Mouse (Mus musculus) stomach, postnatal 0 days (tissue): ENCODE measurements around the gene Tmem132d. TPM values are rescaled to one million over a fixed set of nuclear protein-coding genes. Genes with fewer than 3 reads are reported as not detected.
A peak's percentile ranks its signal among the peaks of the same experiment; 100 is the strongest.

ENCODE experiments used
- ATAC-seq: fragments of 200-750 bp; cut with Nextera tagmentation; 2 replicates; pipeline ENCODE4 v1.8.0; 2017; ENCODE audit not compliant: low FRiP score, low TSS enrichment
- DNase-seq: peaks from one replicate; pipeline ENCODE4 v3.0.0-alpha.2; 2016; ENCODE audit warnings: low spot score
- H3K27ac ChIP-seq: fragments of 300-500 bp; sonication (generic); replicated peaks from 2 replicates; pipeline ENCODE4 v1.5.1; 2014; ENCODE audit warnings: mild to moderate bottlenecking, control low read depth
- H3K27me3 ChIP-seq: fragments of 300-500 bp; sonication (generic); 2 replicates; pipeline ENCODE4 v1.6.1; 2014; ENCODE audit warnings: low read length; ENCODE audit not compliant: control insufficient read depth, insufficient read depth
- H3K36me3 ChIP-seq: fragments of 300-500 bp; sonication (generic); 2 replicates; pipeline ENCODE4 v1.6.1; 2014; ENCODE audit warnings: low read length, mixed read lengths; ENCODE audit not compliant: control insufficient read depth, insufficient read depth
- H3K4me1 ChIP-seq: fragments of 300-500 bp; sonication (generic); replicated peaks from 2 replicates; pipeline ENCODE4 v1.6.1; 2014; ENCODE audit warnings: antibody characterized with exemption; ENCODE audit not compliant: control insufficient read depth, insufficient read depth
- H3K4me2 ChIP-seq: fragments of 300-500 bp; sonication (generic); replicated peaks from 2 replicates; pipeline ENCODE4 v1.6.1; 2014; ENCODE audit warnings: low read depth, mild to moderate bottlenecking, control low read depth, moderate library complexity
- H3K4me3 ChIP-seq: fragments of 300-500 bp; sonication (generic); 2 replicates; pipeline ENCODE4 v1.5.1; 2014; ENCODE audit warnings: low read depth, low read length, control low read depth
- H3K9ac ChIP-seq: fragments of 300-500 bp; sonication (generic); 2 replicates; pipeline ENCODE4 v1.6.1; 2014; ENCODE audit warnings: mild to moderate bottlenecking, low read length, control low read depth, mixed read lengths
- H3K9me3 ChIP-seq: fragments of 300-500 bp; sonication (generic); 2 replicates; pipeline ENCODE4 v1.6.1; 2016; ENCODE audit warnings: low read length; ENCODE audit not compliant: control insufficient read depth
- CTCF ChIP-seq: IDR thresholded peaks from 2 replicates; pipeline ENCODE4 v1.5.1; 2016; ENCODE audit warnings: antibody characterized with exemption, low read depth, mild to moderate bottlenecking, moderate library complexity
- EP300 ChIP-seq: optimal IDR thresholded peaks from 2 replicates; pipeline ENCODE3; 2016; ENCODE audit warnings: antibody characterized with exemption
- WGBS: fragments of 180-500 bp; shearing (Covaris S2); extraction: QIAGEN DNeasy Blood & Tissue Kit; methylation state at CpG from one replicate; pipeline ENCODE4 v1.1.7; 2014; 5-methylcytosine and 5-hydroxymethylcytosine counted together
- polyA plus RNA-seq: library from polyadenylated mRNA; unstranded; fragments of >200 nt; fragmentation: Nextera tagmentation; extraction: Ambion mirVana; gene quantifications from 2 replicates; pipeline ENCODE4 v1.2.1, GENCODE M21; 2015

Tmem132d gene
- polyA plus RNA-seq, 1 experiment from 2014 or later, result 0.16 TPM

DNA sequence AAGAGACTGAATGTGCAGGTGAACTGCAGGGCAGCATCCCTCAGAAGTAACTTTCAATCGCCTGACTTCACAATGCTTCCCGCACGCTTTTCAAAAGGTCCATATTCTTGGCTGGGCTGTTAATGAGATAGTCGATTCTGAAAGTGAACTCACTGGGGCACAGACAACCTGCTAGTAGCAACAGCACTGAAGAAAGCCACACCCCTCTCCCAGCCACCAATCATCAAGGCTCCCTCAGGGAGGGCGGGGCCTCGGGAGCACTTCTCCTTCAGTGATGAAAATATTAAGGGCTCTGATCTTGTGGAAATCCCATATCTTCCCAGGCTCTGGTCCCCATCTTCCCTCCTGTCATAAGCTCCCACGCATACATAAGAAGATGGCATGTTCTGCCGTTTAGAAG lies 27.8 kb downstream of the Tmem132d start:
- H3K4me1 ChIP-seq, result no peaks in the 10 kb centered on the region
- no peak overlapping the region for H3K4me2 ChIP-seq
- no peaks in the 10 kb centered on the region for H3K27me3 ChIP-seq
- H3K9ac ChIP-seq, result no peak overlapping the region
- H3K27ac ChIP-seq, result no peak overlapping the region
- H3K36me3 ChIP-seq, result no peaks in the 10 kb centered on the region
- ATAC-seq (no peak), DNase-seq (no peak)
- no peaks in the 10 kb centered on the region for H3K9me3 ChIP-seq
- TF ChIP-seq CTCF (no peak), EP300 (no peak)
- no peak overlapping the region for H3K4me3 ChIP-seq
- 87% methylated on average over 8 of the region's 8 CpGs for WGBS

DNA sequence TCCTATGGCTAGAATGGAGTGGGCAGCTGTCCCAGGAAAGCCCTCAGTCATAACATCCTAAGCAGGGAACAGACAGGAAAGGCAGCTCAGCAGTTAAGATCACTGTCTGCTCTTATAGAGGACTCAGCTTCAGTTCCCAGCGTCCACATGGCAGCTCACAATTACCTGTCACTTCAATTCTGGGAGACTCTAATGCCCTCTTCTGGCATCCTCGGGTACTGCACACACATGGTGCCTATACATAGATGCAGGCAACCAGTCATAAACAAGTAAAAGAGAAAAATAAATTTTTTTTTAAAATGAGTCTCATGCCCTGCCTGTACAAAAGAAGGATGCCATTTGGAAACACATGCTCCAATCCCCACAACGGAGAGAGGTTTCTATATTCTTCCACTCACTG lies 28.7 kb downstream of the Tmem132d start:
- WGBS, result 88% methylated on average over 3 of the region's 3 CpGs
- no peaks in the 10 kb centered on the region for H3K9me3 ChIP-seq
- no peak overlapping the region for H3K4me2 ChIP-seq
- DNase-seq (no peak), ATAC-seq (no peak)
- H3K27ac ChIP-seq, result no peak overlapping the region
- H3K9ac ChIP-seq, result no peak overlapping the region
- TF ChIP-seq CTCF, result no peak
- no peak for TF ChIP-seq EP300
- no peaks in the 10 kb centered on the region for H3K27me3 ChIP-seq
- no peaks in the 10 kb centered on the region for H3K36me3 ChIP-seq
- no peak overlapping the region for H3K4me3 ChIP-seq
- no peaks in the 10 kb centered on the region for H3K4me1 ChIP-seq

DNA sequence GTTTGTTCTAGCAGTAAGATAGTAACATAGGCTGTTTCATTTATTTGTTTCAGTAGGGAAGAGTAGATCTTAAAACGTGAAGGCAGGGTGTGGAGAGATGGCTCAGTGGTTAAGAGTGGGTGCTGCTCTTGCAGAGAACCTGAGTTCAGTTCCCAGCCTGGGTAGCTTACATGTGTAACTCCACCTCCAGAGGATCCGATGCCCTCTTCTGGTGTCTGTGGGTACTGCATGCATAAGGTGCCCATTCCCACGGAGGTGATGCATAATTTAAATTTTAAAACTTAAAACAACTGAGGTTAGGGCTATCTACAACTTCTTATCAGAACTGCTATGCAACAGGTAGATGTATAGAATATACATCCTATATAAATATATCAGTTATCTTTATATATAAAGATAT lies 40.5 kb downstream of the Tmem132d start:
- no peaks in the 10 kb centered on the region for H3K9me3 ChIP-seq
- ATAC-seq (no peak), DNase-seq (no peak)
- no peak overlapping the region for H3K4me3 ChIP-seq
- no peak overlapping the region for H3K9ac ChIP-seq
- no peaks in the 10 kb centered on the region for H3K27me3 ChIP-seq
- no peak overlapping the region for H3K4me2 ChIP-seq
- TF ChIP-seq EP300 (no peak), CTCF (peak; percentile 10; the same call in 1 of the 2 replicates)
- H3K4me1 ChIP-seq, result no peaks in the 10 kb centered on the region
- no peak overlapping the region for H3K27ac ChIP-seq
- 81% methylated on average over 3 of the region's 3 CpGs for WGBS
- H3K36me3 ChIP-seq, result no peaks in the 10 kb centered on the region

- H3K27me3 ChIP-seq, result no peaks in the 10 kb centered on the region
- H3K4me2 ChIP-seq, result no peak overlapping the region
- ATAC-seq (no peak), DNase-seq (no peak)
- H3K4me3 ChIP-seq, result no peak overlapping the region
- H3K4me1 ChIP-seq, result no peaks in the 10 kb centered on the region
- no peak overlapping the region for H3K27ac ChIP-seq
- no peak overlapping the region for H3K9ac ChIP-seq
- TF ChIP-seq EP300 (no peak), CTCF (peak; percentile 35)
- no peaks in the 10 kb centered on the region for H3K36me3 ChIP-seq
- H3K9me3 ChIP-seq, result no peaks in the 10 kb centered on the region
- WGBS, result 50% methylated on average over 4 of the region's 4 CpGs
These were observed 43.2 kb downstream of the Tmem132d start for GRCm38 (mm10) chr5:128389665-128390064.

DNA sequence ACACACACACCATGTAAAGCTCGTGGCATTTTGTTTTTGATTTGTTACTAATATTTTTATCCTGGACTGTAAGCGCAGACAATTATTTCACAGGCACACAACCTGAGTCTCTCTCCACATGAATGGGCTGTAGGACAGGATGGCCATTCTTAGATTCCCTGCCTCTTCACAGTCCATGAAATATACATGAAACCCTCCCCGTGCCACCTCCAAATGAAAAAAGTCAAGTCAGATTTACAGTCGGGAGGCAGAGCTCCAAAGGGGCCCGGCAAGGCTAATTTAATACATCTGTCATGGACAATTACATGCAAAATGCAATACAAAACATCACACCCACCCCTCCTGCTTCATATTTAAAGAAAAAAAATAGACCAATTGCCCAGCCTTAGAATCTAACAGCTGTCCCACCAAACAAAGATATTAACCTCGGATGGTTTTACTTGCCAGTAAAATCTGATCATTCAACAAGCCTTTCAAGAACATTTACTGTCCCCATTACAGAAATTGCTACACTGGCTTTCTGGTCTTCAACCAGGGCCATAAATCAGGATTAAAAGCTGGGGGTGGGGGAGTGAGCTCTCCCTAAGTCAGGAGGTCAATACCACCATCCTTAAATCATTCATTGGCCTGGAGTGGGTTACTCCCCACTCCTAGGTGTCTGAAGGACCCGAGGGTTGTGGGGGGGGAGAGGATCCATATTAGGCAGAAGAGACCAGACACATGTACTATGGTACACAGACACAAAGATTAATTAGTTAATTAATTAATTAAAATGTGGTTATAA lies 44.3 kb downstream of the Tmem132d start:
- Histone ChIP-seq H3K9me3 (no peaks in the 10 kb centered on the region), H3K27me3 (no peaks in the 10 kb centered on the region), H3K27ac (no peak overlapping the region), H3K4me2 (no peak overlapping the region), H3K4me3 (no peak overlapping the region), H3K9ac (no peak overlapping the region), H3K36me3 (no peaks in the 10 kb centered on the region), H3K4me1 (no peaks in the 10 kb centered on the region)
- WGBS, result 46% methylated on average over 7 of the region's 7 CpGs
- TF ChIP-seq CTCF, result no peak
- no peak for TF ChIP-seq EP300
- ATAC-seq, result no peak
- no peak for DNase-seq

GRCm38 (mm10) chr5:128369814-128370213 lies 63.1 kb downstream of the Tmem132d start:
- Histone ChIP-seq H3K4me1 (no peaks in the 10 kb centered on the region), H3K4me3 (no peak overlapping the region), H3K4me2 (no peak overlapping the region), H3K9ac (no peak overlapping the region), H3K27ac (no peak overlapping the region), H3K36me3 (no peaks in the 10 kb centered on the region), H3K9me3 (no peaks in the 10 kb centered on the region), H3K27me3 (no peaks in the 10 kb centered on the region)
- TF ChIP-seq EP300, result no peak
- no peak for TF ChIP-seq CTCF
- ATAC-seq (no peak), DNase-seq (no peak)
- WGBS, result 80% methylated on average over 3 of the region's 3 CpGs
